Mouse (Mus musculus): ENCODE measurements around the gene Phf21a. TPM values are rescaled to one million over a fixed set of nuclear protein-coding genes. Genes with fewer than 3 reads are reported as not detected.
A peak's percentile ranks its signal among the peaks of the same experiment; 100 is the strongest.

The Phf21a gene
- polyA plus RNA-seq, 1 experiment from 2014 or later: 34.1 TPM

DNA sequence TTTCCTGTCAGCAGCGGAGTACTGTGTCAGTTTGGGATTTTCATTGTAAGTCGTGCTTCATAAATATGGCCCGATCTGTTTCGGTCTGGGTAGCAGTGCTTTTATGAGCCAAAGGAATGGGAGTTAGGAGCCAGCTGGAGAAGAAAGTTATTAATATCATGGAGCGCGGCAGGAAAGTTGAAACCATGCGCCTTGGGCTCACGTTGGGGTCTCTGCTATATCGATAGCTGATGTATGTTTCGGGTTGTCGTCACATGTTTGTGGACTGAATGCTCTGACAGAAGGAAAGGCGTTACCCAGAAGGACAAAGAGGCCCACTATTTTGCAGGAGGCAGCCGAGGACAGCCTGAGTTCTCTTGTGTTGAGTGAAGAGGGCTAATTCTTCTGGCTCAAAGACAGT is 36.2 kb upstream of the Phf21a start:
- Histone ChIP-seq H3K4me3 (ENCODE audit: low read depth, low read length) (no peak overlapping the region), H3K27ac (ENCODE audit: low read depth, low read length) (no peak overlapping the region), H3K4me1 (ENCODE audit: control insufficient read depth, insufficient read depth, low read length) (peaks cover 10% of the 10 kb centered on the region; the same call in 1 of the 2 replicates), H3K4me2 (ENCODE audit: low read depth) (no peak overlapping the region), H3K9me3 (ENCODE audit: control insufficient read depth, low read length) (no peaks in the 10 kb centered on the region), H3K9ac (ENCODE audit: low read length) (no peak overlapping the region), H3K27me3 (ENCODE audit: control insufficient read depth, insufficient read depth, low read length) (peaks cover 27% of the 10 kb centered on the region), H3K36me3 (ENCODE audit: control insufficient read depth, insufficient read depth, low read length) (no peaks in the 10 kb centered on the region)
- ATAC-seq (ENCODE audit: insufficient read depth, low FRiP score, low TSS enrichment) (no peak), DNase-seq (ENCODE audit: low spot score) (no peak)
- 76% methylated on average over 13 of the region's 13 CpGs for WGBS

GRCm38 (mm10) chr2:92058469-92058868 is 34.4 kb upstream of the Phf21a start:
- peak; percentile 15; the same call in 1 of the 2 replicates for ATAC-seq (ENCODE audit: insufficient read depth, low FRiP score, low TSS enrichment)
- Histone ChIP-seq H3K27ac (ENCODE audit: low read depth, low read length) (0 out of 2 replicates have a peak overlapping the region, but pooled peaks have one; percentile 8), H3K9me3 (ENCODE audit: control insufficient read depth, low read length) (no peaks in the 10 kb centered on the region), H3K27me3 (ENCODE audit: control insufficient read depth, insufficient read depth, low read length) (peaks cover 27% of the 10 kb centered on the region), H3K4me1 (ENCODE audit: control insufficient read depth, insufficient read depth, low read length) (peaks cover 10% of the 10 kb centered on the region; the same call in 1 of the 2 replicates), H3K9ac (ENCODE audit: low read length) (peak overlapping the region; percentile 54), H3K4me3 (ENCODE audit: low read depth, low read length) (peak overlapping the region; percentile 57), H3K4me2 (ENCODE audit: low read depth) (peak overlapping the region; percentile 98), H3K36me3 (ENCODE audit: control insufficient read depth, insufficient read depth, low read length) (no peaks in the 10 kb centered on the region)
- DNase-seq (ENCODE audit: low spot score): peak; percentile 94
- under 1% methylated on average over 29 of the region's 29 CpGs for WGBS

- H3K9ac ChIP-seq (ENCODE audit: low read length): peak overlapping the region; percentile 54
- peaks cover 10% of the 10 kb centered on the region; the same call in 1 of the 2 replicates for H3K4me1 ChIP-seq (ENCODE audit: control insufficient read depth, insufficient read depth, low read length)
- H3K4me3 ChIP-seq (ENCODE audit: low read depth, low read length): peak overlapping the region; percentile 57
- no peak for DNase-seq (ENCODE audit: low spot score)
- 3% methylated on average over 11 of the region's 11 CpGs for WGBS
- H3K9me3 ChIP-seq (ENCODE audit: control insufficient read depth, low read length): no peaks in the 10 kb centered on the region
- no peak for ATAC-seq (ENCODE audit: insufficient read depth, low FRiP score, low TSS enrichment)
- H3K4me2 ChIP-seq (ENCODE audit: low read depth): peak overlapping the region; percentile 98
- H3K36me3 ChIP-seq (ENCODE audit: control insufficient read depth, insufficient read depth, low read length): no peaks in the 10 kb centered on the region
- peaks cover 27% of the 10 kb centered on the region for H3K27me3 ChIP-seq (ENCODE audit: control insufficient read depth, insufficient read depth, low read length)
- H3K27ac ChIP-seq (ENCODE audit: low read depth, low read length): 0 out of 2 replicates have a peak overlapping the region, but pooled peaks have one; percentile 8
These were observed 34.0 kb upstream of the Phf21a start for GRCm38 (mm10) chr2:92058936-92059335.

DNA sequence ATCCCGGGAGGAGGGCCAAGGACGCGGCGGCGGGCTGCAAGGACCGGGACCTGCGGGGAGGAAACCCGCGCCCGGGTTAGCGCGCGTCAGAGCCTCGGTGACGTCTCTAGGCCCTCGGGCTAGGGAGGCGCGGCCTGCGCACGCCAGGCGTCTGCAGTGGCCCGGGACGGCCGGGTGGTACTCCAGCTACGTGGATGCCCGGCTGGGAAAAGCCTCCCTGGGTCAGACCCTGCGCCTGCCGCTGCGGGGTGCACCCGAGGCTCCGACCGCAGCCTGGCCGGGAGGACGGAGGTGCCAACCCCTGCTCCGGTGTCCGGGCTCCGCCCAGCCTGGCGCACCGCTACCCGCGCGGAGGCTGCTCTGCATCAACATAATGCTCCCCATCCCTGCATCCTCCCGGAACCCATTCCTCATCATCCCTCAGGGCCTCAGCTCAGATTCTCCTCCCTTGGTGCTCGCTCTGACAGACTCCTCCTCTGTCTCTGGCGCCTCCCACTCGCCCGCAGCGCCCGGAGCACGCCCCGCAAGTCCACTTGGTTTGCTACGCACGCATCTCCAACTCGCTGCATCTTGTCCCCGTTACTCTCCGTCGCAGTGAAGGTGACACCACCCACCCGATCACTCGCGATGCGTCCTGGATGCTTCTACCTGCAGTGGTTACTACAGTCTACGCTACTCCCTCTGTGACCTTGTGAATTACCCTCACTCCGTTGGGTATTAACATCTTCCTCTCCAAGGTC is 33.3 kb upstream of the Phf21a start:
- Histone ChIP-seq H3K4me1 (ENCODE audit: control insufficient read depth, insufficient read depth, low read length) (peaks cover 10% of the 10 kb centered on the region; the same call in 1 of the 2 replicates), H3K9ac (ENCODE audit: low read length) (peak overlapping the region; percentile 59), H3K27me3 (ENCODE audit: control insufficient read depth, insufficient read depth, low read length) (peaks cover 24% of the 10 kb centered on the region), H3K4me3 (ENCODE audit: low read depth, low read length) (peak overlapping the region; percentile 57), H3K27ac (ENCODE audit: low read depth, low read length) (no peak overlapping the region), H3K9me3 (ENCODE audit: control insufficient read depth, low read length) (no peaks in the 10 kb centered on the region), H3K36me3 (ENCODE audit: control insufficient read depth, insufficient read depth, low read length) (no peaks in the 10 kb centered on the region), H3K4me2 (ENCODE audit: low read depth) (peak overlapping the region; percentile 98)
- WGBS: under 1% methylated on average over 50 of the region's 63 CpGs
- DNase-seq (ENCODE audit: low spot score) (peak; percentile 73), ATAC-seq (ENCODE audit: insufficient read depth, low FRiP score, low TSS enrichment) (peak; percentile 78)

DNA sequence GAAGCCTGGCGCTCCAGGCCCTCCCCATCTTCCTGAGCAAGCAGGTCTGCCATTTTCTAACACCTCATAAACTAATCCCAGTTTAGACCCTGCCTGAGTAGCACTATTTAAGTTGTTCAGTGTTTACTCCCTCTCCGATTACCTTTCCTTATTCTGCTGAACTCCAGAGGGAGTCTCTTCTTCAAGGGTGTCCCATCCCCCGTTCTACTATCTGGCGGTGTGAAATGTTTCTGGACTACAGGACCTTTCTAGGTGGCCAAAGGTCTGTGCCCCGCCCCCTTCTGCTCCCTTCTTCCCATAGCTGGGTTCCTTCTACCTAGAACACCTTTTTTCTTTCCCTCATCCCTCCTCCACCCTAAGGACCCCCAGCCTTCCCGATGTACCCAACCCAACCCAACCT is 32.6 kb upstream of the Phf21a start:
- DNase-seq (ENCODE audit: low spot score): no peak
- peak overlapping the region; percentile 57 for H3K4me3 ChIP-seq (ENCODE audit: low read depth, low read length)
- H3K36me3 ChIP-seq (ENCODE audit: control insufficient read depth, insufficient read depth, low read length): no peaks in the 10 kb centered on the region
- peaks cover 22% of the 10 kb centered on the region for H3K27me3 ChIP-seq (ENCODE audit: control insufficient read depth, insufficient read depth, low read length)
- WGBS: 9% methylated on average over 6 of the region's 6 CpGs
- peaks cover 10% of the 10 kb centered on the region; the same call in 1 of the 2 replicates for H3K4me1 ChIP-seq (ENCODE audit: control insufficient read depth, insufficient read depth, low read length)
- H3K9ac ChIP-seq (ENCODE audit: low read length): peak overlapping the region; percentile 59
- H3K4me2 ChIP-seq (ENCODE audit: low read depth): peak overlapping the region; percentile 98
- no peak for ATAC-seq (ENCODE audit: insufficient read depth, low FRiP score, low TSS enrichment)
- H3K9me3 ChIP-seq (ENCODE audit: control insufficient read depth, low read length): no peaks in the 10 kb centered on the region
- H3K27ac ChIP-seq (ENCODE audit: low read depth, low read length): no peak overlapping the region

GRCm38 (mm10) chr2:92061337-92061736 is 31.6 kb upstream of the Phf21a start:
- Histone ChIP-seq H3K4me2 (ENCODE audit: low read depth) (no peak overlapping the region), H3K9ac (ENCODE audit: low read length) (no peak overlapping the region), H3K36me3 (ENCODE audit: control insufficient read depth, insufficient read depth, low read length) (no peaks in the 10 kb centered on the region), H3K9me3 (ENCODE audit: control insufficient read depth, low read length) (no peaks in the 10 kb centered on the region), H3K27ac (ENCODE audit: low read depth, low read length) (no peak overlapping the region), H3K27me3 (ENCODE audit: control insufficient read depth, insufficient read depth, low read length) (peaks cover 22% of the 10 kb centered on the region), H3K4me1 (ENCODE audit: control insufficient read depth, insufficient read depth, low read length) (peaks cover 3% of the 10 kb centered on the region; the same call in 1 of the 2 replicates), H3K4me3 (ENCODE audit: low read depth, low read length) (no peak overlapping the region)
- DNase-seq (ENCODE audit: low spot score) (no peak), ATAC-seq (ENCODE audit: insufficient read depth, low FRiP score, low TSS enrichment) (no peak)
- WGBS: 79% methylated on average over 5 of the region's 5 CpGs

DNA sequence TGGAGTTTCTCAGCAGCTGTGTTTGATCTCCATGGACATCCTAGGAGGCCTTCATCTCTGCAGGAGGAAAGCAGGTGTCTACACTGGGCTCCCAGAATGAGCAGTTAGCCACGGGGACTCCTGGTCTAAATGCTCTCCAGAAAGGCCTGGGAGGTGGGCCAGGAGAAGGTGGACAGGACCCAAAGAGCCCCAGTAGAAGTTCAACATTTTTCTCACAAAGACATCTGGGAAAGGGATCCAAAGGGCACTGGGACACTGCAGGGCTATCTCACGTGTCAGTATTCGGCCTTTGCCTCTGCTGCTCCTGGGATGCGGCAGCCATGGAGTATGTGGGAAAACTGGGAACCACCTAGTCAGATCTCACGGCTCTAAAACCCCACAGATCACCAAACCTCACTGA is 29.8 kb upstream of the Phf21a start:
- Histone ChIP-seq H3K4me2 (ENCODE audit: low read depth) (no peak overlapping the region), H3K4me1 (ENCODE audit: control insufficient read depth, insufficient read depth, low read length) (peaks cover 3% of the 10 kb centered on the region; the same call in 1 of the 2 replicates), H3K9me3 (ENCODE audit: control insufficient read depth, low read length) (no peaks in the 10 kb centered on the region), H3K9ac (ENCODE audit: low read length) (no peak overlapping the region), H3K4me3 (ENCODE audit: low read depth, low read length) (no peak overlapping the region), H3K36me3 (ENCODE audit: control insufficient read depth, insufficient read depth, low read length) (no peaks in the 10 kb centered on the region), H3K27me3 (ENCODE audit: control insufficient read depth, insufficient read depth, low read length) (peaks cover 22% of the 10 kb centered on the region), H3K27ac (ENCODE audit: low read depth, low read length) (no peak overlapping the region)
- WGBS: 49% methylated on average over 5 of the region's 5 CpGs
- no peak for DNase-seq (ENCODE audit: low spot score)
- ATAC-seq (ENCODE audit: insufficient read depth, low FRiP score, low TSS enrichment): no peak

DNA sequence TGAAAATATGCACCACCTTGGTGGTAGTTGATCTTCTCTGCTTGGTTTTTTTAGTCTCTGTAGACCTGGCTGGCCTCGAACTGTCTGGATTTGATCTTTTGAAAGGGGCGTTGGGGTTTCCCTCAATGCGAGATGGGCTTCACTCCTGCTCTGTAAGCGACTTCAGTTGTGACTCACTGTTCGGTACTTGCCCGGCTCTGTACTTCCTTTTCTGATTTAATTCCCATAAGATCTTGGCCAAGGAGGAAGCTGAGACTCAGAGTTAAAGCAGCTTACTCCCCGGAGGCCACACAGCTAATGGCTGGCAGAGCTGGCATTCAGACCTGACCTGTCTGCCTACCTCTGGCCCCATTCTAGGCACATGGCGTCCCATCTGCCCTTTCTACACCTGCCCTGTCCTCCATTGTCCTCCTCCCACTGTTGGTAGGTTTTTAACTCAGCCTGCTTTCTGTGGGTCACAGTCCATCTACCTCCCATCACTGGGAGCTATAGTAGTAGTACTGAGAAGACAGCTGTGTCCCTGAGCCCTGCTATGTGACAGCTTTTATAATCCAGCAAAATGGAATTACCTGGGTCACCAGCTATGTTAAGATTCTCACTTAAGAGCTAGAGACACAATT is 27.5 kb upstream of the Phf21a start:
- DNase-seq (ENCODE audit: low spot score) (no peak), ATAC-seq (ENCODE audit: insufficient read depth, low FRiP score, low TSS enrichment) (no peak)
- H3K27me3 ChIP-seq (ENCODE audit: control insufficient read depth, insufficient read depth, low read length): peaks cover 8% of the 10 kb centered on the region
- no peak overlapping the region for H3K9ac ChIP-seq (ENCODE audit: low read length)
- no peak overlapping the region for H3K27ac ChIP-seq (ENCODE audit: low read depth, low read length)
- no peaks in the 10 kb centered on the region for H3K9me3 ChIP-seq (ENCODE audit: control insufficient read depth, low read length)
- H3K4me1 ChIP-seq (ENCODE audit: control insufficient read depth, insufficient read depth, low read length): no peaks in the 10 kb centered on the region
- WGBS: 87% methylated on average over 8 of the region's 8 CpGs
- H3K36me3 ChIP-seq (ENCODE audit: control insufficient read depth, insufficient read depth, low read length): no peaks in the 10 kb centered on the region
- H3K4me3 ChIP-seq (ENCODE audit: low read depth, low read length): no peak overlapping the region
- H3K4me2 ChIP-seq (ENCODE audit: low read depth): no peak overlapping the region

Data from neural tube, embryonic 11.5 days (tissue).